Mouse (Mus musculus) heart, embryonic 14.5 days (tissue): Measurements from ENCODE around the gene Nacc2. TPM values are rescaled to one million over a fixed set of nuclear protein-coding genes. Genes with fewer than 3 reads are reported as not detected.

Experiments used
- ATAC-seq: fragments of 200-750 bp; cut with Nextera tagmentation; 2 replicates; pipeline ENCODE4 v1.8.0; 2017; ENCODE audit warnings: low read depth, moderate TSS enrichment; ENCODE audit not compliant: insufficient number of reproducible peaks, insufficient read depth, low FRiP score
- H3K27ac ChIP-seq, 2 experiments: fragments of 200-500 bp in 1 of 2; fragments of 300-500 bp in 1 of 2; sonication (generic) in 1 of 2; replicated peaks in 1 of 2; 2 replicates each; pipeline ENCODE4 v1.5.1; 2012 to 2014; ENCODE audit warnings: low read depth in 2 of 2, low read length in 2 of 2, control low read depth in 1 of 2, mild to moderate bottlenecking in 1 of 2, mixed read lengths in 1 of 2; ENCODE audit not compliant: control insufficient read depth in 1 of 2, insufficient read depth in 1 of 2
- H3K27me3 ChIP-seq: fragments of 300-500 bp; sonication (generic); 2 replicates; pipeline ENCODE4 v1.6.1; 2014; ENCODE audit warnings: mild to moderate bottlenecking, low read length, control low read depth; ENCODE audit not compliant: control insufficient read depth, insufficient read depth
- H3K36me3 ChIP-seq: fragments of 300-500 bp; sonication (generic); 2 replicates; pipeline ENCODE4 v1.6.1; 2014; ENCODE audit warnings: mild to moderate bottlenecking, control low read depth, low read length, mixed read lengths; ENCODE audit not compliant: control insufficient read depth, insufficient read depth
- H3K4me1 ChIP-seq, 2 experiments: fragments of 200-500 bp in 1 of 2; fragments of 300-500 bp in 1 of 2; sonication (generic) in 1 of 2; 2 replicates each; pipeline ENCODE4 v1.6.1; 2012 to 2014; ENCODE audit warnings: low read length in 2 of 2, control low read depth in 1 of 2, mixed read lengths in 1 of 2; ENCODE audit not compliant: control insufficient read depth in 2 of 2, insufficient read depth in 2 of 2
- H3K4me2 ChIP-seq: fragments of 300-500 bp; sonication (generic); 2 replicates; pipeline ENCODE4 v1.6.1; 2014; ENCODE audit warnings: mild to moderate bottlenecking, low read length
- H3K4me3 ChIP-seq, 2 experiments: fragments of 200-500 bp in 1 of 2; fragments of 300-500 bp in 1 of 2; sonication (generic) in 1 of 2; 2 replicates each; pipeline ENCODE4 v1.5.1; 2012 to 2014; ENCODE audit warnings: low read length in 2 of 2, mild to moderate bottlenecking in 2 of 2, control low read depth in 1 of 2, low read depth in 1 of 2, moderate library complexity in 1 of 2; ENCODE audit not compliant: control insufficient read depth in 1 of 2, insufficient read depth in 1 of 2
- H3K9ac ChIP-seq: fragments of 300-500 bp; sonication (generic); 2 replicates; pipeline ENCODE4 v1.6.1; 2014; ENCODE audit warnings: mild to moderate bottlenecking, low read length
- H3K9me3 ChIP-seq: fragments of 300-500 bp; sonication (generic); 2 replicates; pipeline ENCODE4 v1.6.1; 2016; ENCODE audit warnings: low read length, control low read depth; ENCODE audit not compliant: control insufficient read depth
- WGBS: fragments of 180-500 bp; shearing (Covaris S2); extraction: QIAGEN DNeasy Blood & Tissue Kit; methylation state at CpG from one replicate; pipeline ENCODE4 v1.1.7; 2014; 5-methylcytosine and 5-hydroxymethylcytosine counted together
- polyA plus RNA-seq: library from polyadenylated mRNA; unstranded; fragments of >200 nt; fragmentation: Nextera tagmentation; extraction: Ambion mirVana; gene quantifications from 2 replicates; pipeline ENCODE4 v1.2.1, GENCODE M21; 2014

The Nacc2 gene
- polyA plus RNA-seq, 1 experiment from 2014 or later = 6.9 TPM

DNA sequence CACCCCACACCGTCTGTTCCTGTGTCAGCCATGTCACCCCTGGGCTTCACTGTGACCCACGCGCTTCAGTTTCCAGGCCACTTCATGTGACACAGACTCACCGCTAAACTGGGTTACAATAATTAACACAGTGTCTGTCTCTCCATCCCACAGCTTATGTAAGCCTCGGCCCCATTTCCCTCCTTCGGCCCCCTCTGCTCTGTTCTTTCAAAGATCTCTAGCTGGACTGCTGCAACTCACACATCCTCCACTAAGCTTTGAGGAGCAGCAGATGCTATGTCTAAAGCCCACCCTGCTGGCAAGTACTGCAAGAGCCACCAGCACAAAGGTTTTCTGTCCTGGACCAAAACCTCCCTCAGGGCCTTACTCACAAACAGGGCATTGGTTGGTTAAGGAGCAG, 7.8 kb downstream of the Nacc2 start:
- Histone ChIP-seq H3K27me3 (no peaks in the 10 kb centered on the region; the same call in 1 of the 2 replicates), H3K4me3 (no peak overlapping the region), H3K9ac (no peak overlapping the region), H3K4me2 (no peak overlapping the region), H3K4me1 (peaks cover 18 to 39% of the 10 kb centered on the region in 2 experiments), H3K27ac (no peak overlapping the region), H3K36me3 (no peaks in the 10 kb centered on the region), H3K9me3 (no peaks in the 10 kb centered on the region)
- 86% methylated on average over 6 of the region's 6 CpGs for WGBS
- no peak for ATAC-seq

DNA sequence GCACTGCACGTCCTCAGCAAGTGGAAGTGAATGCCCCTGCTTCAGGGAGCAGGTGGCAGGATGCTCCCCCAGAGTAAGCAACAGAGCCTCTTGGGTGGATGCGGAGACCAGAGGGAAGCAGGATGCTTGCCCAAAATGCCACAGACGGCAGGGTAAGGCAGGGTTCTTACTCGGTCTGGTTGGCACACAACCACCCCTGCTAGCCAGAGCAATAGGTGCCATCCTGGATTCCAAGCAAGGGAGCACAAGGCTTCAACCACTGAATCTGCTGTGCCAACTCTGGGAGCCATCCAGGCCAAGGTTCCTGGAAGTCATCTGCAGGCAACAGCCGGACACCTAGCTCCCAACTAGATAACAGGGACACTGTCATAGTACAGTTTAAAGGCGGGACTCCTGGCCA, 14.8 kb downstream of the Nacc2 start:
- H3K9me3 ChIP-seq = no peaks in the 10 kb centered on the region
- WGBS = 75% methylated on average over 6 of the region's 6 CpGs
- H3K9ac ChIP-seq = no peak overlapping the region
- H3K4me2 ChIP-seq = no peak overlapping the region
- ATAC-seq = no peak
- H3K27ac ChIP-seq = no peak overlapping the region
- H3K27me3 ChIP-seq = no peaks in the 10 kb centered on the region
- H3K4me1 ChIP-seq = peaks cover 0 to 8% of the 10 kb centered on the region in 2 experiments; a peak in 2 of 4 replicates
- H3K36me3 ChIP-seq = no peaks in the 10 kb centered on the region
- no peak overlapping the region for H3K4me3 ChIP-seq

DNA sequence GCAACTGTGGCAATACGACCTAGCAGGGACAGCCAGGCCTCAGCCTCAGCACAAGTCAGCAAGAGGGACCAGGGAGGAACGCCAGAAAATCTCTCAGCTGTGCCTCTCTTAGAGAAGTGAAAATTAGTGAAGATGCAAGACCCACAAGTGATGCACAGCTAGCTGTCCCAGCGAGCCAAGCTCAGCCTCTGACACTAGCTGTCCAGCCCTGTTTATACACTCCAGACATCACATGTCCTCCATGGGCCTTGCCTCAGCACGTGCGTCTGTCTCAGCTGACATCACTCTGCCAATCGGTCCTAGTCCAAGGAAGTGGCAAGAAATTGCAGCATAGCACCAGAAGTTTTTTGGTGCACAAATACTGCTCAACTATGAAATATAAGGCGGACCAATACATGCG, 16.0 kb downstream of the Nacc2 start:
- H3K4me3 ChIP-seq = no peak overlapping the region
- H3K36me3 ChIP-seq = no peaks in the 10 kb centered on the region
- no peaks in the 10 kb centered on the region for H3K9me3 ChIP-seq
- ATAC-seq = no peak
- no peaks in the 10 kb centered on the region for H3K27me3 ChIP-seq
- peaks cover 0 to 8% of the 10 kb centered on the region in 2 experiments; a peak in 2 of 4 replicates for H3K4me1 ChIP-seq
- H3K4me2 ChIP-seq = no peak overlapping the region
- WGBS = 81% methylated on average over 8 of the region's 8 CpGs
- no peak overlapping the region for H3K27ac ChIP-seq
- no peak overlapping the region for H3K9ac ChIP-seq

DNA sequence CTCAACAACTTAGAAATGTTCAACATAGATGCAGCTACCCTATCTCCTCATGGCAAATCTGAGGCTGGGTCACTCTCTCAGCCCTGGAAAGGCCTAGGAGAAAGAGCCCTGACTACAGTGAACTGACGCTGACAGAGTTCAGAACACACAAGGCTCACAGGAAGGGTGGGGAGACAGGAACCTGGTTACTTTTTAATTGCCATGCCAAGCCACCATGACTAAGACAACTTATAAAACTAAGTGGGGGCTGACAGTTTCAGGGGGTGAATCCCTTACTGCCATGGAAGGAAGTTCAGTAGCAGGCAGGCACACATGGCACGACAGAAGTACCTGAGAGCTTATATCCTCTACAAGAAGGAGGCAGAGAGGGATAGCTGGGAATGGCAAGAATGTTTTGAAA, 16.8 kb downstream of the Nacc2 start:
- Histone ChIP-seq H3K27me3 (no peaks in the 10 kb centered on the region), H3K4me1 (peaks cover 0 to 8% of the 10 kb centered on the region in 2 experiments; a peak in 2 of 4 replicates), H3K9me3 (no peaks in the 10 kb centered on the region), H3K36me3 (no peaks in the 10 kb centered on the region), H3K27ac (no peak overlapping the region), H3K4me3 (no peak overlapping the region), H3K9ac (no peak overlapping the region), H3K4me2 (no peak overlapping the region)
- ATAC-seq = no peak
- WGBS = 69% methylated on average over 2 of the region's 2 CpGs

DNA sequence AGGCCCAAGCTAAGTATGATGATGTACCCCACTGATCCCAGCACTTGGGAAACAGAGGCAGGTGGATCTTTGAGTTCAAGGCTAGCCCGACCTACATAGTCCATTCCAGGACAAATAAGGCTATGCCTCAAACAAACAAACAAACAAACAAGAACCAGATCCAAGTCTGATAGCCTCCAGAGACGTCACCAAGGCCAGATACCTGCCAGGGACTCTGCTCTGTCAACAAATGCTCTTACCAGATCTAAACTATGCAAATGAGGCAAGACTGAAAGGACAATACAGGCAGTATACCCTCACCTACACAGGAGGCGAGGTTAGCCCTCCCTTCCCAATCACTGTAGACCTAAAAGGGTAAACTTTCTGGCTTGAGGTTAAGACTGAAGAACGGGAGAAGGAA, 22.7 kb downstream of the Nacc2 start:
- WGBS = 70% methylated on average over 4 of the region's 4 CpGs
- Histone ChIP-seq H3K9ac (no peak overlapping the region), H3K4me2 (no peak overlapping the region), H3K4me1 (peaks cover 11 to 13% of the 10 kb centered on the region in 2 experiments; a peak in 3 of 4 replicates), H3K36me3 (no peaks in the 10 kb centered on the region), H3K27me3 (no peaks in the 10 kb centered on the region), H3K27ac (no peak overlapping the region), H3K9me3 (no peaks in the 10 kb centered on the region), H3K4me3 (no peak overlapping the region)
- no peak for ATAC-seq

DNA sequence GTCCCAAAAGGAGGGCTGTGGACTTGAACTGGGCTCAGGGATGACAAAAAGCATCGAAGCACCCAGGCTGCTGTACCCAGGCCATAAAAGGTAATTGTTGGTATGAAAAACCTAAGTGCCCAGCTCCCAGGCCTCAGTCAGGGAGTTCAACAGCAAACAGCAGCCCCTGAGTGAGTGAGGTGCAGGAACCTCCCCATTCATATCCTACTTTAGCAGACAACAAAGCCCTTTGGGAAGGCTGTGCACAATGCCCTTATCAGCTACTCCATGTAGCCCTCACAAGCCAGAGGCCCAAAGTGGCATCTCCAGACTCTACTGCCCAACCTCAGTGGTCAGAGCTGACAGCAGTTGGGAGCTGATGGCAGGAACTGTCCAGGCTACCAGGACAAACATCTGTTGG, 23.2 kb downstream of the Nacc2 start:
- WGBS = 52% methylated on average over 1 of the region's 1 CpGs
- no peaks in the 10 kb centered on the region for H3K36me3 ChIP-seq
- no peak for ATAC-seq
- no peak overlapping the region for H3K4me2 ChIP-seq
- H3K4me1 ChIP-seq = peaks cover 11 to 13% of the 10 kb centered on the region in 2 experiments; a peak in 3 of 4 replicates
- no peak overlapping the region for H3K27ac ChIP-seq
- no peak overlapping the region for H3K4me3 ChIP-seq
- H3K27me3 ChIP-seq = no peaks in the 10 kb centered on the region
- H3K9ac ChIP-seq = no peak overlapping the region
- H3K9me3 ChIP-seq = no peaks in the 10 kb centered on the region

DNA sequence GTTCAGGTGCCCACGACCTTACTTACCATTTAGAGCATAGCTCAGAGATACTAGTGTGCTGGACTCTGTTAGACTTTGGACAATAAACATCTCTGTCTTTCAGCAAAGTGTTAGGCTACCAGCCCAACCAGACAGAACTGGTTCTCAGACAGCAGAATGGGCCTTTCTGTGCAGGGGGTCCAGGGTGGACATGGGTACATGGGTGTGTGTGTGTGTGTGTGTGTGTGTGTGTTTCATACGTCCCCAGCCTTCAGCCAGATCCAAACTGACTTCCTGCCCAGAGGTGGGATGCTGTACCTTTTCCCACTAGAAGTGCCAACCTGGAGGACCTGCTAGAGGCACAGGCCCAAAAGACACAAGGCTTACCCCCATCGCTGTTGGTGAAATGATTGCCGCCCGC, 23.8 kb downstream of the Nacc2 start:
- Histone ChIP-seq H3K4me3 (no peak overlapping the region), H3K4me1 (peaks cover 11 to 13% of the 10 kb centered on the region in 2 experiments; a peak in 3 of 4 replicates), H3K9me3 (no peaks in the 10 kb centered on the region), H3K4me2 (no peak overlapping the region), H3K36me3 (no peaks in the 10 kb centered on the region), H3K27ac (no peak overlapping the region), H3K9ac (no peak overlapping the region), H3K27me3 (no peaks in the 10 kb centered on the region)
- WGBS = 80% methylated on average over 5 of the region's 5 CpGs
- ATAC-seq = no peak

DNA sequence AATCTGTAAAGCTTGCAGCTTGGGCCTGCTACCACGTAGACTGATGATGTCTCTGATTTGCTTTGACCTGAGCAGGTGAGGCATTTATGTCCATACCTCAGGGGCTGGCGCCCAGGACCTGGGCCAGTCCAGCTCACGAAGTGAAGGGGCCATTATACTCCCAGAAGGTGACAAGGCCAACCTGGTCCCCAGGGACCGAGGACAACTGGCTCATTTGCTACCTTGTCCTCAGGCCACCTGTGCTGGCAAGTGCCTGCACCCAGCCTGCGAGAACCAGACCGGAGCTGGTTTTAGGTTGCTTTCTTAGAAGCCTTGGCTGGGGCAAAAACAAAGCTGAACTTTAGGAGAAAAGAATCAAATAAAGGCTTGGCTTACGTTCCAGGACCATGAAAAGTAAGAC, 29.1 kb downstream of the Nacc2 start:
- peaks cover 10 to 13% of the 10 kb centered on the region in 2 experiments; a peak in 3 of 4 replicates for H3K4me1 ChIP-seq
- H3K9me3 ChIP-seq = no peaks in the 10 kb centered on the region
- no peak for ATAC-seq
- H3K27ac ChIP-seq = no peak overlapping the region
- H3K4me3 ChIP-seq = no peak overlapping the region
- 0 out of 2 replicates have a peak, but pooled peaks cover 3% of the 10 kb centered on the region for H3K36me3 ChIP-seq
- H3K4me2 ChIP-seq = no peak overlapping the region
- 86% methylated on average over 7 of the region's 7 CpGs for WGBS
- no peak overlapping the region for H3K9ac ChIP-seq
- peaks cover 36% of the 10 kb centered on the region for H3K27me3 ChIP-seq
